Mouse (Mus musculus): ENCODE measurements around the gene Naa15. TPM values are rescaled to one million over a fixed set of nuclear protein-coding genes. Genes with fewer than 3 reads are reported as not detected.

Naa15 gene
- 28.3 and 36.9 TPM in 2 replicates for total RNA-seq (2014; rRNA removed)
- 21.4 and 29.7 TPM in 2 replicates for polyA plus RNA-seq (2015; fragmentation: Nextera tagmentation; extraction: Ambion mirVana)

DNA sequence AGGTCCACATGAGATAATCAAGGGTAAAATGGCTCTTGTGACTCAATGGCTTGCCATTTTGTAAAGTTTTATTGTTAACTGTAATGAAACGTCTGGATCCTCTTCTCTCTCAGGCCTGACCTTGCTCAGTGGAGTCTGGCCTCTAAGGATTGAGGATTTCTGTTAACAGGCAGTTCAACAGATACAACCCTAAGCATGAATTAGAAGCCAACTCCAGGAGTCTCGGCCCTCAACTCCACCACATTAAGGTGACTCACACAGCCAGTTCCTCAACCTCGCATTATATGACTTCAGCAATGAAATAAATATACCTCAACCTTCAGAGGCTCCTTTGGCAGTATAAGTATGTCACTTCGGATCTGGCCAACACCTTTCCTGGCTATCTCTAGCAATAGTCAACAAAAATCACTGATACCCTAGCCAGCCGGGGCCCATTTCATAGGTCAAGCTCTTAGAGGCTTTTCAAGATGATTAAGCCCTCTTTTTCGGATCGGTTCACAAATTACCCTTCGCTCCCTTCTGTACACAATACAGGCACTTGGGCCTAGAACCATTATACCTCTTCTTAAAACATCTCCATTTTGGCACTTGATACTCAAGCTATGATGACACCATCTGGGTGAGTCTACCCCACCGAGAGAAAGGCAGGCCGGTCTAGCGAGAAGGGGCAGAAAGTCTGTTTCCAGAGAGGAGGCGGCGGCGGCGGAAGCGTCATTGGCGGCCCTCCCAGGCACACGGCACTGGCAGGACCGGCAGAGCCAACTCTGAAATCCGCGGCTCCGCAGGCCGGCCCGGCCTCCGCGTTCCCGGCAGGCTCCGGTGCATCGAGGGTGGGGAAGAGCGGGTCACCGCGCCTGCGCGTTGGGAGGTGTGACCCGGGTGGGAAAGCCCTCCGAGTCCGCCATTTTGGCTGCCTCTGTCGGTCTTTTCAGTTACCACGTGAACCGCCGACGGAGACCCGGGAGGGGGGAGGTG lies at the start of gene Naa15:
Naa15 (plus strand) TSS at position 51 of the 975 bp plus-strand sequence.
- Histone ChIP-seq H3K9ac (peak within 1 kb of the TSS; percentile 92), H3K36me3 (ENCODE audit: insufficient read depth) (no peaks in the 10 kb centered on the region), H3K4me3 (ENCODE audit: low read depth, low read length) (peak within 1 kb of the TSS; percentile 93), H3K27me3 (ENCODE audit: insufficient read depth, low read length) (no peaks in the 10 kb centered on the region), H3K4me2 (ENCODE audit: low read depth) (peak within 1 kb of the TSS; percentile 81), H3K27ac (ENCODE audit: low read depth, low read length) (peak within 1 kb of the TSS; percentile 96), H3K4me1 (ENCODE audit: insufficient read depth) (peaks cover 20% of the 10 kb centered on the region), H3K9me3 (ENCODE audit: low read length) (no peaks in the 10 kb centered on the region)
- ATAC-seq (peak; percentile 95), DNase-seq (peak; percentile 98)
- TF ChIP-seq CTCF (IDR thresholded peaks at IDR 0.05; ENCODE audit: low read depth), result no peak
- 4% methylated on average over 43 of the region's 43 CpGs for WGBS

DNA sequence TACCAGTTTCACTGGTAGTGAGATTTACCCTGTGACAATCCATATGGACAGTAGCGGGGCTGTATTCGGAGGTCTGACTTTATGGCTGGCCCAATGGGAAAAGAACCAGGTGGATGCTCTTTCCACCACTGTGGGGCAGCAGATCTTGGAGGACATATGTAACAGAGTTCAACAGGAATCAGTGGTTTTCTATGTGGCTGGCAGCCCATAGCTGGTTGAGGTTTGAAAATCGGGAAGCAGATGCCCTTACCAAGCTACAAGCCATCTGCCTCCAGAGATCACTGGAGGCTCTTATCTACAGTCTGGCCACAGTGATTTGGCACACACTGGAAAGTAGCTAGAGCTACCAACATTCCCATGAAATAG lies 49.4 kb upstream of the Naa15 start:
- no peaks in the 10 kb centered on the region; the same call in 1 of the 2 replicates for H3K27me3 ChIP-seq (ENCODE audit: insufficient read depth, low read length)
- WGBS, result 10% methylated on average over 3 of the region's 3 CpGs

DNA sequence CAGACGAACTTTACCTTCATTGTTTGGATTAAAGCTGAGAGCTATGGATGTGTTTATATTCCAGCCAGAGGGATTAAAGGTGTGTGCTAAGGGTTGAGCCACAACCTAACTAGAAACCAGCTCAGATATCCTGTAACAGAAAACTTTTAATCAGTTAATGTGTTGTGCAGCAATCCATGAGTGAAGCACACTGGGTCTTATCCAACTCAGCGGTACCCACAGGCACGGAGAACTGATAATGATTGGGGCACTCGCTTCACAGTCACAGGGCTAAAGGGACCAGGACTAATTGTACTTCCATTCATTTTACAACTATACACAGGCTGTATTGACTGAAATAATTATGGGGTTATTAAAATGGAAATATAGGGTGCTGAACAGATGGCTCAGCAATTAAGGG lies 48.0 kb upstream of the Naa15 start:
- H3K36me3 ChIP-seq (ENCODE audit: insufficient read depth), result no peaks in the 10 kb centered on the region
- H3K4me2 ChIP-seq (ENCODE audit: low read depth), result no peak overlapping the region
- DNase-seq, result no peak
- no peak overlapping the region for H3K9ac ChIP-seq
- H3K27ac ChIP-seq (ENCODE audit: low read depth, low read length), result no peak overlapping the region
- H3K9me3 ChIP-seq (ENCODE audit: low read length), result no peaks in the 10 kb centered on the region
- no peak for ATAC-seq
- H3K4me1 ChIP-seq (ENCODE audit: insufficient read depth), result 0 out of 2 replicates have a peak, but pooled peaks cover 6% of the 10 kb centered on the region
- no peaks in the 10 kb centered on the region for H3K27me3 ChIP-seq (ENCODE audit: insufficient read depth, low read length)
- 38% methylated on average over 4 of the region's 4 CpGs for WGBS
- no peak overlapping the region for H3K4me3 ChIP-seq (ENCODE audit: low read depth, low read length)
- TF ChIP-seq CTCF (IDR thresholded peaks at IDR 0.05; ENCODE audit: low read depth), result no peak

More for the DNA sequence above, 49.4 kb upstream of the Naa15 start:
- no peaks in the 10 kb centered on the region for H3K36me3 ChIP-seq (ENCODE audit: insufficient read depth)
- peak overlapping the region; percentile 32 for H3K4me3 ChIP-seq (ENCODE audit: low read depth, low read length)
- no peak for DNase-seq
- ATAC-seq, result no peak; the same call in 1 of the 2 replicates
- TF ChIP-seq CTCF (IDR thresholded peaks at IDR 0.05; ENCODE audit: low read depth), result no peak
- H3K4me1 ChIP-seq (ENCODE audit: insufficient read depth), result 0 out of 2 replicates have a peak, but pooled peaks cover 6% of the 10 kb centered on the region
- H3K9ac ChIP-seq, result 0 out of 2 replicates have a peak overlapping the region, but pooled peaks have one; percentile 26
- no peaks in the 10 kb centered on the region for H3K9me3 ChIP-seq (ENCODE audit: low read length)
- H3K4me2 ChIP-seq (ENCODE audit: low read depth), result peak overlapping the region; percentile 59
- H3K27ac ChIP-seq (ENCODE audit: low read depth, low read length), result no peak overlapping the region

GRCm38 (mm10) chr3:51368011-51368410 lies 46.9 kb upstream of the Naa15 start:
- no peak overlapping the region for H3K27ac ChIP-seq (ENCODE audit: low read depth, low read length)
- H3K36me3 ChIP-seq (ENCODE audit: insufficient read depth), result no peaks in the 10 kb centered on the region
- H3K4me1 ChIP-seq (ENCODE audit: insufficient read depth), result 0 out of 2 replicates have a peak, but pooled peaks cover 6% of the 10 kb centered on the region
- TF ChIP-seq CTCF (IDR thresholded peaks at IDR 0.05; ENCODE audit: low read depth), result no peak
- no peak overlapping the region for H3K9ac ChIP-seq
- DNase-seq (no peak), ATAC-seq (no peak)
- no peaks in the 10 kb centered on the region for H3K9me3 ChIP-seq (ENCODE audit: low read length)
- no peaks in the 10 kb centered on the region for H3K27me3 ChIP-seq (ENCODE audit: insufficient read depth, low read length)
- no peak overlapping the region for H3K4me3 ChIP-seq (ENCODE audit: low read depth, low read length)
- WGBS, result 80% methylated on average over 4 of the region's 4 CpGs
- no peak overlapping the region for H3K4me2 ChIP-seq (ENCODE audit: low read depth)

- Histone ChIP-seq H3K27ac (ENCODE audit: low read depth, low read length) (no peak overlapping the region), H3K9ac (no peak overlapping the region), H3K9me3 (ENCODE audit: low read length) (no peaks in the 10 kb centered on the region), H3K4me2 (ENCODE audit: low read depth) (no peak overlapping the region), H3K4me1 (ENCODE audit: insufficient read depth) (no peaks in the 10 kb centered on the region), H3K36me3 (ENCODE audit: insufficient read depth) (no peaks in the 10 kb centered on the region), H3K27me3 (ENCODE audit: insufficient read depth, low read length) (no peaks in the 10 kb centered on the region), H3K4me3 (ENCODE audit: low read depth, low read length) (no peak overlapping the region)
- WGBS, result 78% methylated on average over 2 of the region's 2 CpGs
- no peak for TF ChIP-seq CTCF (IDR thresholded peaks at IDR 0.05; ENCODE audit: low read depth)
- ATAC-seq (no peak), DNase-seq (no peak)
These were observed 43.1 kb upstream of the Naa15 start for GRCm38 (mm10) chr3:51371826-51372225.

DNA sequence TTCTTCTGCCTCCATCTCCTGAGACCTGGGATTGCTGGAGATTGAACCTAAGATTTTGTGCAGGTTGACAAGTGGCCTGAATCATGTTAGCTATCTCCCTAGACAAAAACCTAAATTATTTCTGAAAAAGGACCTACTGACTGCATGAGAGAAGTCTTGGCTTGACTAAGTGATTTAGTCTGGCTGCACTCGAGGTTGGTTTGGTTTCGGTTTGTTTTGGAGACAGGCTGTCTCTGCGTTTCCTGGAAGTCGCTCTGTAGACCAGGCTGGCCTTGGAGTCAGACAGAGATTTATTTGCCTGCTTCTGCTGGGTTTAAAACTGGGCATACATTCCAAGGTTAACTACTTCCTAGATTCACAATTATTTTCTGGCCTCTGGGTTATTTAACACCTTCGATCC lies 42.1 kb upstream of the Naa15 start:
- Histone ChIP-seq H3K9me3 (ENCODE audit: low read length) (no peaks in the 10 kb centered on the region), H3K4me3 (ENCODE audit: low read depth, low read length) (no peak overlapping the region), H3K4me1 (ENCODE audit: insufficient read depth) (no peaks in the 10 kb centered on the region), H3K9ac (no peak overlapping the region), H3K27me3 (ENCODE audit: insufficient read depth, low read length) (no peaks in the 10 kb centered on the region), H3K36me3 (ENCODE audit: insufficient read depth) (no peaks in the 10 kb centered on the region), H3K4me2 (ENCODE audit: low read depth) (no peak overlapping the region), H3K27ac (ENCODE audit: low read depth, low read length) (no peak overlapping the region)
- DNase-seq (no peak), ATAC-seq (no peak)
- 79% methylated on average over 5 of the region's 5 CpGs for WGBS
- TF ChIP-seq CTCF (IDR thresholded peaks at IDR 0.05; ENCODE audit: low read depth), result no peak

GRCm38 (mm10) chr3:51373544-51373943 lies 41.4 kb upstream of the Naa15 start:
- H3K27ac ChIP-seq (ENCODE audit: low read depth, low read length), result no peak overlapping the region
- no peak overlapping the region for H3K9ac ChIP-seq
- no peaks in the 10 kb centered on the region for H3K9me3 ChIP-seq (ENCODE audit: low read length)
- H3K4me1 ChIP-seq (ENCODE audit: insufficient read depth), result no peaks in the 10 kb centered on the region
- TF ChIP-seq CTCF (IDR thresholded peaks at IDR 0.05; ENCODE audit: low read depth), result peak; percentile 36
- 81% methylated on average over 5 of the region's 5 CpGs for WGBS
- no peak overlapping the region for H3K4me2 ChIP-seq (ENCODE audit: low read depth)
- no peaks in the 10 kb centered on the region for H3K36me3 ChIP-seq (ENCODE audit: insufficient read depth)
- no peak for ATAC-seq
- DNase-seq, result no peak
- no peaks in the 10 kb centered on the region for H3K27me3 ChIP-seq (ENCODE audit: insufficient read depth, low read length)
- no peak overlapping the region for H3K4me3 ChIP-seq (ENCODE audit: low read depth, low read length)

All from forebrain, postnatal 0 days (tissue).